Mouse (Mus musculus) forebrain, embryonic 12.5 days (tissue): Measurements from ENCODE around the gene Muc20. TPM values are rescaled to one million over a fixed set of nuclear protein-coding genes. Genes with fewer than 3 reads are reported as not detected.

Experiments used
- ATAC-seq: fragments of 200-750 bp; cut with Nextera tagmentation; 2 replicates; pipeline ENCODE4 v1.8.0; 2017; ENCODE audit warnings: moderate TSS enrichment; ENCODE audit not compliant: low FRiP score
- H3K27ac ChIP-seq: fragments of 300-500 bp; sonication (generic); 2 replicates; pipeline ENCODE4 v1.5.1; 2016; ENCODE audit warnings: mild to moderate bottlenecking
- H3K27me3 ChIP-seq: fragments of 300-500 bp; sonication (generic); 2 replicates; pipeline ENCODE4 v1.6.1; 2016; ENCODE audit warnings: mild to moderate bottlenecking
- H3K36me3 ChIP-seq: fragments of 300-500 bp; sonication (generic); replicated peaks from 2 replicates; pipeline ENCODE4 v1.6.1; 2016; ENCODE audit warnings: mild to moderate bottlenecking
- H3K4me1 ChIP-seq: fragments of 300-500 bp; sonication (generic); 2 replicates; pipeline ENCODE4 v1.6.1; 2016
- H3K4me2 ChIP-seq: fragments of 300-500 bp; sonication (generic); 2 replicates; pipeline ENCODE4 v1.6.1; 2016; ENCODE audit warnings: mild to moderate bottlenecking, moderate library complexity
- H3K4me3 ChIP-seq: fragments of 300-500 bp; sonication (generic); replicated peaks from 2 replicates; pipeline ENCODE4 v1.5.1; 2016; ENCODE audit warnings: mild to moderate bottlenecking
- H3K9ac ChIP-seq: fragments of 300-500 bp; sonication (generic); 2 replicates; pipeline ENCODE4 v1.6.1; 2016; ENCODE audit warnings: mild to moderate bottlenecking
- H3K9me3 ChIP-seq: fragments of 300-500 bp; sonication (generic); 2 replicates; pipeline ENCODE4 v1.6.1; 2016
- WGBS: fragments of 180-500 bp; shearing (Covaris S2); methylation state at CpG from one replicate; pipeline ENCODE4 v1.1.7; 2016; 5-methylcytosine and 5-hydroxymethylcytosine counted together
- polyA plus RNA-seq: library from polyadenylated mRNA; unstranded; fragments of >200 nt; fragmentation: Nextera tagmentation; extraction: Ambion mirVana; gene quantifications from 2 replicates; pipeline ENCODE4 v1.2.1, GENCODE M21; 2016

Gene Muc20
- polyA plus RNA-seq, 1 experiment from 2014 or later = not detected

DNA sequence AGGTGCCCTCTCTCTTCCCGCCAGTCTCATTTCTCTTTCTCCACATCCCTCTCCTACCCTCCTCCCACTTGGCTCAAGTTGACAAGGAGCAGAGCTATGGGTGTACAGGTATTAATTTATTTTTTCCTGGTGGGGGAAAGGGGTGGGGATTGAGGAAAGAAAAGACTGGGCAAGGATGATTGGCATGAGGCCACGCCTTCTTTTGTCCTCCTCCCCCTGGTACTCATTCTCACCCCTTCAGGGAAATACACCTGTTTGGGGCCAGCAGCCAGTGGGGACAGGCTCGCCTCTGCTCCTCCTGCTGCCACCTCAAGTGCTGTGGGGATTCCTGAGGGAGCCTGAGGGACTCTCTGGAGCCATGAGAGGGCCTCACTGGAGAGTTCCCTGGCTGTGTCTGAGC, 61.2 kb downstream of the Muc20 start:
- no peak overlapping the region for H3K4me2 ChIP-seq
- H3K36me3 ChIP-seq = no peaks in the 10 kb centered on the region
- no peak overlapping the region for H3K9ac ChIP-seq
- WGBS = 49% methylated on average over 3 of the region's 3 CpGs
- no peak overlapping the region for H3K27ac ChIP-seq
- H3K4me3 ChIP-seq = no peak overlapping the region
- ATAC-seq = no peak
- H3K9me3 ChIP-seq = no peaks in the 10 kb centered on the region
- 0 out of 2 replicates have a peak, but pooled peaks cover 3% of the 10 kb centered on the region for H3K4me1 ChIP-seq
- peaks cover 6% of the 10 kb centered on the region; the same call in 1 of the 2 replicates for H3K27me3 ChIP-seq

GRCm38 (mm10) chr16:32735586-32735985, 61.6 kb downstream of the Muc20 start, which contains the start of gene Muc4:
Gene Muc4, plus strand, starts transcription at chr16:32735886.
- Histone ChIP-seq H3K4me1 (0 out of 2 replicates have a peak, but pooled peaks cover 3% of the 10 kb centered on the region), H3K4me3 (no peak within 1 kb of the TSS), H3K27me3 (peaks cover 6% of the 10 kb centered on the region; the same call in 1 of the 2 replicates), H3K27ac (no peak within 1 kb of the TSS), H3K9ac (no peak within 1 kb of the TSS), H3K36me3 (no peaks in the 10 kb centered on the region), H3K9me3 (no peaks in the 10 kb centered on the region), H3K4me2 (no peak within 1 kb of the TSS)
- 87% methylated on average over 2 of the region's 2 CpGs for WGBS
- ATAC-seq = no peak

DNA sequence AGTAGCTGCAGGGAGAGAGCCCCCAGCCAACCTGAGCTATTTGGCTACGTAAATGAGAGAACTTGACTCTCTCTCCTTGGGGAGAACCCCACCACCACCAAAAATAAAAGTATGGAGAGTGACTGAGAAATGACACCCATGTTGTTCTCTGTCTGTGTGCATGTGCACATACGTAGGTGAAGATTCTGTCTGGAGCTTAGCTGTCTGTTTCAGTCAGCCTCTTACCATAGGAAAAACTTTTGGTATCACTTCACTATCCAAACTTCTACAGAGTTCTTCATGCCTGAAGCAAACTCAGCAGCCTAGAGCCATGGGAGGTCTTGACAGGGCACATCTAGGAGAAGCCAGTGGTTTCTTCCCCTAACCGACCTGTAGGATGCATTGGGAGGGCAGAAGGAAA, 64.0 kb downstream of the Muc20 start:
- peaks cover 6% of the 10 kb centered on the region; the same call in 1 of the 2 replicates for H3K27me3 ChIP-seq
- 91% methylated on average over 3 of the region's 3 CpGs for WGBS

DNA sequence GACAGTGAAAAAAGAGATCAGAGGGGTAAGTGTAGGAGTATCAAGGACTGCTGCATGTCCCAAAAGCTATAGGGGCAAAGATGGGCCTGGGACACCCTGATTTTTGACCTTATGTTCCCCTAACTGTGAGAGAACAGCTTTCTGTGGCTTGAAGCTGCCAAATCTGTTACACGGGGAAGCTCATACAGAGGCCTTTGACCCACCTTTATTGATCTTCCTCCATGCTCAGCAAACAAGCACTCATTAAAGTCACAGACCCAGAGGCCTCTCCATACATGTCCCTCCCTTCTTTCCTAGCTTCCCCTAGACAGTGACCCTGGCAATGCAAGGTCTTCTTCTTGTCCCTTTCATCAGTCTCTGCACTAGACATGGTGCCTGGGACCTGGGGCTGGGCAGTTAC, 68.5 kb downstream of the Muc20 start:
- Histone ChIP-seq H3K27me3 (no peaks in the 10 kb centered on the region), H3K27ac (no peak overlapping the region), H3K4me2 (no peak overlapping the region), H3K4me3 (no peak overlapping the region), H3K9me3 (no peaks in the 10 kb centered on the region), H3K4me1 (no peaks in the 10 kb centered on the region), H3K9ac (no peak overlapping the region), H3K36me3 (no peaks in the 10 kb centered on the region)
- no peak for ATAC-seq
- WGBS = 85% methylated on average over 1 of the region's 1 CpGs

More for the DNA sequence above, 64.0 kb downstream of the Muc20 start:
- Histone ChIP-seq H3K9me3 (no peaks in the 10 kb centered on the region), H3K4me2 (no peak overlapping the region), H3K27ac (no peak overlapping the region), H3K4me3 (no peak overlapping the region), H3K9ac (no peak overlapping the region), H3K4me1 (no peaks in the 10 kb centered on the region), H3K36me3 (no peaks in the 10 kb centered on the region)
- ATAC-seq = no peak

DNA sequence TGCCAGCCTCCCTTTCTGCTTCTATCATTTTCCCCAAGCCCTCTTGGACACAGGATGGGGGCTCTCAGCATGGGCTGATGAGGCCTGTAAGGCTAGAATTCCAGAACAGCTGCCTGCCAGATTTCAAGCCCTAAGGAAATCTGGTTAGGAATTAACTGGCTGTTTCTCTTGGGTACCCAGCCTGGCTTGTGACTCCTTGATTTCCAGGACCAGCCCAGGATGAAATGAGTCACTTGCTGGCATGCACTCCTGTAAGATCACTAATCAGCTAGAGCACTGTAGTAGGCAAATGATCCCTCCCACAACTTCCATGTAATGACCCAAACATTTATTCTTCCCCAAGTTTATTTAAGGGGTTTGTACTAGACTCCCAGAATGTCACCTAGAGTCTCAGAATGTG, 69.0 kb downstream of the Muc20 start:
- Histone ChIP-seq H3K36me3 (no peaks in the 10 kb centered on the region), H3K4me3 (no peak overlapping the region), H3K27me3 (no peaks in the 10 kb centered on the region), H3K9ac (no peak overlapping the region), H3K4me1 (no peaks in the 10 kb centered on the region), H3K4me2 (no peak overlapping the region), H3K9me3 (no peaks in the 10 kb centered on the region), H3K27ac (no peak overlapping the region)
- no peak for ATAC-seq

Other genes starting within 250 kb of the Muc20 start
- 59.2 and 65.4 TPM in 2 replicates for gene Tfrc, start 188.5 kb downstream of the Muc20 start, polyA plus RNA-seq
- 13.9 and 14.2 TPM in 2 replicates for gene Tnk2, start 153.6 kb downstream of the Muc20 start, polyA plus RNA-seq
- gene Muc4, start 61.5 kb downstream of the Muc20 start, polyA plus RNA-seq = 0.19 and 0.28 TPM in 2 replicates
- gene Smbd1, start 13.0 kb upstream of the Muc20 start, polyA plus RNA-seq = not detected in 2 replicates
- gene Fyttd1, start 80.1 kb upstream of the Muc20 start, polyA plus RNA-seq = 122 and 125 TPM in 2 replicates
- 26.5 and 27.4 TPM in 2 replicates for gene Rubcn, start 80.3 kb upstream of the Muc20 start, polyA plus RNA-seq
- 46.5 and 49.4 TPM in 2 replicates for gene Lrch3, start 116.7 kb upstream of the Muc20 start, polyA plus RNA-seq